9 mouse cellular contexts compared by ENCODE assay signal in the genomic region with DNA sequence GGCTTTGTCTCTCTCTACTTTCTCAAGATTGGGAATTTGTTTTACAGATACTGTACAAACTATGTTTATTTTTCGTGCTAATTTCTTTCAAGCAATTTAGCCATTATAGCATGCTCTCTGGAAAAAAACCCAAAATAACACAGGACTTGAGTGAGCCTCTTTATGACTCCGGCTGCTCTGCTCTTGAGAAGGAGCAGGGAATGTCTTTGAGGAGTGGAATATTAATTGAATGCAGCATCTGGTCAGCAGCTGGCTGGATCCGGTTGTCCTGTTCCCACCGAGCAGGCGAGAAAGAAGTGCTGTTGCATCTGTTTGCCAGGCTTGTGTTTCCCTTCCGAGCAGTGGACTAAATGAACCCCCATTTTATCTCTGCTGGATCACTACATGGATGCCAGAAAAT.
DNase-seq lines count a peak whose midpoint lies in the region; ATAC-seq lines count a peak whose summit lies in the region.
"Had no signal": no experiment of that assay in that cellular context is flagged by ENCODE, and none has a peak within 500 bp of the region (broad histone marks: within the 10 kb centered on the region; RNA-seq: fewer than 3 reads in every experiment).

No protein-coding gene starts in this region.

- no peak overlapping the region for H3K27ac ChIP-seq in limb, embryonic 15.5 days

- H3K4me2 ChIP-seq in limb, embryonic 15.5 days = peak overlapping the region; percentile 24; the same call in 1 of the 2 replicates

- ATAC-seq in limb, embryonic 15.5 days (ENCODE audit: insufficient number of reproducible peaks, low FRiP score, low TSS enrichment, low read depth) = no peak

- intact Hi-C loops in left cerebral cortex, postnatal 4 days (cut with DNase I) = no loop called here
- intact Hi-C loops in heart, postnatal 25 days (cut with DNase I) = no loop called here

- H3K4me1 ChIP-seq in limb, embryonic 15.5 days = peaks cover 13% of the 10 kb centered on the region

- H3K4me3 ChIP-seq in limb, embryonic 15.5 days = no peak overlapping the region

- DNase-seq in left cerebral cortex, postnatal 4 days = peak; percentile 8
- DNase-seq in left cerebral cortex, adult 9 months (ENCODE audit: low spot score in 2 of 2) = no peak
- peak; percentile 3 for DNase-seq in heart, postnatal 25 days (ENCODE audit: low spot score)
- peak; percentile 38 for DNase-seq in retina, postnatal 1 day
- DNase-seq in MN1 (ENCODE audit: low spot score) = no peak
- no peak for DNase-seq in urinary bladder, postnatal 25 days (ENCODE audit: low spot score)
- no peak for DNase-seq in adrenal gland, postnatal 36 days

- H3K9me3 ChIP-seq in limb, embryonic 15.5 days = no peaks in the 10 kb centered on the region
- H3K9me3 ChIP-seq: G1E had no signal

- 13% methylated on average over 6 of the region's 6 CpGs for WGBS in limb, embryonic 15.5 days

- H3K9ac ChIP-seq in limb, embryonic 15.5 days = no peak overlapping the region

- no peaks in the 10 kb centered on the region for H3K27me3 ChIP-seq in limb, embryonic 15.5 days

- H3K36me3 ChIP-seq in limb, embryonic 15.5 days = no peaks in the 10 kb centered on the region
- H3K36me3 ChIP-seq: G1E had no signal

Comparison
In these comparisons a context has a peak if more than half of its experiments do, and no peak if none do; other contexts are left out.
1. DNase-seq: peak in left cerebral cortex, postnatal 4 days (single experiment), heart, postnatal 25 days (single experiment) and retina, postnatal 1 day (single experiment); none in left cerebral cortex, adult 9 months (0 of 2), MN1 (single experiment), urinary bladder, postnatal 25 days (single experiment) and adrenal gland, postnatal 36 days (0 of 2).